Mouse (Mus musculus): ENCODE measurements at regions not wholly inside any gene's neighbourhood (a gene's known extent, or its start where the extent isn't known, plus 50 kb on each side); places are given as distances from the start of the nearest gene placed in this dataset.
A peak's percentile ranks its signal among the peaks of the same experiment; 100 is the strongest.

- Histone ChIP-seq H3K36me3 (ENCODE audit: control insufficient read depth, insufficient read depth, low read length) (no peaks in the 10 kb centered on the region), H3K4me2 (ENCODE audit: low read length) (no peak overlapping the region), H3K27ac (replicated peaks in 1 of 2; ENCODE audit: control insufficient read depth in 1 of 2, insufficient read depth in 1 of 2, low read depth in 2 of 2, low read length in 2 of 2) (no peak overlapping the region), H3K9me3 (ENCODE audit: control insufficient read depth, low read length) (no peaks in the 10 kb centered on the region), H3K4me3 (ENCODE audit: control insufficient read depth in 1 of 2, insufficient read depth in 1 of 2, low read depth in 1 of 2, low read length in 2 of 2) (no peak overlapping the region), H3K9ac (ENCODE audit: low read length) (no peak overlapping the region), H3K4me1 (ENCODE audit: control insufficient read depth in 2 of 2, insufficient read depth in 2 of 2, low read length in 2 of 2) (peaks cover 7 to 14% of the 10 kb centered on the region in 2 experiments; a peak in 3 of 4 replicates), H3K27me3 (ENCODE audit: control insufficient read depth, insufficient read depth, low read length) (no peaks in the 10 kb centered on the region)
- 0 out of 2 replicates have a peak, but pooled peaks have one; percentile 21 for ATAC-seq (ENCODE audit: insufficient number of reproducible peaks, insufficient read depth, low FRiP score, low read depth)
- WGBS: 40% methylated on average over 10 of the region's 10 CpGs
These were observed 184.9 kb upstream of the Ccdc122 start for GRCm38 (mm10) chr14:76851473-76852214.

GRCm38 (mm10) chr14:76850641-76851040 lies 185.9 kb upstream of the Ccdc122 start:
- 81% methylated on average over 4 of the region's 4 CpGs for WGBS
- ATAC-seq (ENCODE audit: insufficient number of reproducible peaks, insufficient read depth, low FRiP score, low read depth): no peak
- H3K4me1 ChIP-seq (ENCODE audit: control insufficient read depth in 2 of 2, insufficient read depth in 2 of 2, low read length in 2 of 2): peaks cover 5 to 9% of the 10 kb centered on the region in 2 experiments; a peak in 2 of 4 replicates

GRCm38 (mm10) chr14:76850051-76850450 lies 186.5 kb upstream of the Ccdc122 start:
- Histone ChIP-seq H3K36me3 (ENCODE audit: control insufficient read depth, insufficient read depth, low read length) (no peaks in the 10 kb centered on the region), H3K4me1 (ENCODE audit: control insufficient read depth in 2 of 2, insufficient read depth in 2 of 2, low read length in 2 of 2) (peaks cover 5 to 9% of the 10 kb centered on the region in 2 experiments; a peak in 2 of 4 replicates), H3K4me3 (ENCODE audit: control insufficient read depth in 1 of 2, insufficient read depth in 1 of 2, low read depth in 1 of 2, low read length in 2 of 2) (no peak overlapping the region), H3K27me3 (ENCODE audit: control insufficient read depth, insufficient read depth, low read length) (no peaks in the 10 kb centered on the region), H3K9me3 (ENCODE audit: control insufficient read depth, low read length) (no peaks in the 10 kb centered on the region), H3K9ac (ENCODE audit: low read length) (no peak overlapping the region), H3K27ac (replicated peaks in 1 of 2; ENCODE audit: control insufficient read depth in 1 of 2, insufficient read depth in 1 of 2, low read depth in 2 of 2, low read length in 2 of 2) (no peak overlapping the region), H3K4me2 (ENCODE audit: low read length) (peak overlapping the region; percentile 25; the same call in 1 of the 2 replicates)
- ATAC-seq (ENCODE audit: insufficient number of reproducible peaks, insufficient read depth, low FRiP score, low read depth): no peak
- WGBS: 36% methylated on average over 13 of the region's 13 CpGs

More at GRCm38 (mm10) chr14:76850641-76851040, 185.9 kb upstream of the Ccdc122 start:
- Histone ChIP-seq H3K36me3 (ENCODE audit: control insufficient read depth, insufficient read depth, low read length) (no peaks in the 10 kb centered on the region), H3K4me2 (ENCODE audit: low read length) (no peak overlapping the region), H3K9ac (ENCODE audit: low read length) (no peak overlapping the region), H3K4me3 (ENCODE audit: control insufficient read depth in 1 of 2, insufficient read depth in 1 of 2, low read depth in 1 of 2, low read length in 2 of 2) (no peak overlapping the region), H3K27me3 (ENCODE audit: control insufficient read depth, insufficient read depth, low read length) (no peaks in the 10 kb centered on the region), H3K9me3 (ENCODE audit: control insufficient read depth, low read length) (no peaks in the 10 kb centered on the region), H3K27ac (replicated peaks in 1 of 2; ENCODE audit: control insufficient read depth in 1 of 2, insufficient read depth in 1 of 2, low read depth in 2 of 2, low read length in 2 of 2) (no peak overlapping the region)

- Histone ChIP-seq H3K27ac (replicated peaks in 1 of 2; ENCODE audit: control insufficient read depth in 1 of 2, insufficient read depth in 1 of 2, low read depth in 2 of 2, low read length in 2 of 2) (no peak overlapping the region), H3K4me3 (ENCODE audit: control insufficient read depth in 1 of 2, insufficient read depth in 1 of 2, low read depth in 1 of 2, low read length in 2 of 2) (no peak overlapping the region), H3K36me3 (ENCODE audit: control insufficient read depth, insufficient read depth, low read length) (no peaks in the 10 kb centered on the region), H3K4me2 (ENCODE audit: low read length) (peak overlapping the region; percentile 25; the same call in 1 of the 2 replicates), H3K4me1 (ENCODE audit: control insufficient read depth in 2 of 2, insufficient read depth in 2 of 2, low read length in 2 of 2) (peaks cover 5 to 9% of the 10 kb centered on the region in 2 experiments; a peak in 2 of 4 replicates), H3K9me3 (ENCODE audit: control insufficient read depth, low read length) (no peaks in the 10 kb centered on the region), H3K9ac (ENCODE audit: low read length) (no peak overlapping the region), H3K27me3 (ENCODE audit: control insufficient read depth, insufficient read depth, low read length) (no peaks in the 10 kb centered on the region)
- 56% methylated on average over 6 of the region's 6 CpGs for WGBS
- ATAC-seq (ENCODE audit: insufficient number of reproducible peaks, insufficient read depth, low FRiP score, low read depth): no peak
These were observed 186.9 kb upstream of the Ccdc122 start for GRCm38 (mm10) chr14:76849636-76850035.

GRCm38 (mm10) chr14:76849071-76849470 lies 187.5 kb upstream of the Ccdc122 start:
- Histone ChIP-seq H3K4me2 (ENCODE audit: low read length) (no peak overlapping the region), H3K9me3 (ENCODE audit: control insufficient read depth, low read length) (no peaks in the 10 kb centered on the region), H3K9ac (ENCODE audit: low read length) (no peak overlapping the region), H3K27ac (replicated peaks in 1 of 2; ENCODE audit: control insufficient read depth in 1 of 2, insufficient read depth in 1 of 2, low read depth in 2 of 2, low read length in 2 of 2) (no peak overlapping the region), H3K27me3 (ENCODE audit: control insufficient read depth, insufficient read depth, low read length) (no peaks in the 10 kb centered on the region), H3K36me3 (ENCODE audit: control insufficient read depth, insufficient read depth, low read length) (no peaks in the 10 kb centered on the region), H3K4me3 (ENCODE audit: control insufficient read depth in 1 of 2, insufficient read depth in 1 of 2, low read depth in 1 of 2, low read length in 2 of 2) (no peak overlapping the region), H3K4me1 (ENCODE audit: control insufficient read depth in 2 of 2, insufficient read depth in 2 of 2, low read length in 2 of 2) (peaks cover 5 to 9% of the 10 kb centered on the region in 2 experiments; a peak in 2 of 4 replicates)
- 57% methylated on average over 3 of the region's 3 CpGs for WGBS
- no peak for ATAC-seq (ENCODE audit: insufficient number of reproducible peaks, insufficient read depth, low FRiP score, low read depth)

GRCm38 (mm10) chr14:76845706-76846105 lies 190.9 kb upstream of the Ccdc122 start:
- Histone ChIP-seq H3K27me3 (ENCODE audit: control insufficient read depth, insufficient read depth, low read length) (no peaks in the 10 kb centered on the region), H3K27ac (replicated peaks in 1 of 2; ENCODE audit: control insufficient read depth in 1 of 2, insufficient read depth in 1 of 2, low read depth in 2 of 2, low read length in 2 of 2) (no peak overlapping the region), H3K4me1 (ENCODE audit: control insufficient read depth in 2 of 2, insufficient read depth in 2 of 2, low read length in 2 of 2) (peaks cover 0 to 2% of the 10 kb centered on the region in 2 experiments; a peak in 1 of 4 replicates), H3K9me3 (ENCODE audit: control insufficient read depth, low read length) (no peaks in the 10 kb centered on the region), H3K36me3 (ENCODE audit: control insufficient read depth, insufficient read depth, low read length) (no peaks in the 10 kb centered on the region), H3K9ac (ENCODE audit: low read length) (no peak overlapping the region), H3K4me2 (ENCODE audit: low read length) (no peak overlapping the region), H3K4me3 (ENCODE audit: control insufficient read depth in 1 of 2, insufficient read depth in 1 of 2, low read depth in 1 of 2, low read length in 2 of 2) (no peak overlapping the region)
- ATAC-seq (ENCODE audit: insufficient number of reproducible peaks, insufficient read depth, low FRiP score, low read depth): no peak
- WGBS: 83% methylated on average over 3 of the region's 3 CpGs

- Histone ChIP-seq H3K27ac (replicated peaks in 1 of 2; ENCODE audit: control insufficient read depth in 1 of 2, insufficient read depth in 1 of 2, low read depth in 2 of 2, low read length in 2 of 2) (no peak overlapping the region), H3K4me3 (ENCODE audit: control insufficient read depth in 1 of 2, insufficient read depth in 1 of 2, low read depth in 1 of 2, low read length in 2 of 2) (no peak overlapping the region), H3K36me3 (ENCODE audit: control insufficient read depth, insufficient read depth, low read length) (no peaks in the 10 kb centered on the region), H3K4me2 (ENCODE audit: low read length) (no peak overlapping the region), H3K27me3 (ENCODE audit: control insufficient read depth, insufficient read depth, low read length) (no peaks in the 10 kb centered on the region), H3K9ac (ENCODE audit: low read length) (no peak overlapping the region), H3K4me1 (ENCODE audit: control insufficient read depth in 2 of 2, insufficient read depth in 2 of 2, low read length in 2 of 2) (peaks cover 0 to 2% of the 10 kb centered on the region in 2 experiments; a peak in 1 of 4 replicates), H3K9me3 (ENCODE audit: control insufficient read depth, low read length) (no peaks in the 10 kb centered on the region)
- WGBS: 83% methylated on average over 1 of the region's 1 CpGs
- no peak for ATAC-seq (ENCODE audit: insufficient number of reproducible peaks, insufficient read depth, low FRiP score, low read depth)
These were observed 191.9 kb upstream of the Ccdc122 start for GRCm38 (mm10) chr14:76844717-76845116.
